Mouse (Mus musculus) heart, postnatal 36 days (tissue): ENCODE results near the gene Ccdc13. TPM values are rescaled to one million over a fixed set of nuclear protein-coding genes. Genes with fewer than 3 reads are reported as not detected.

Experiments
- DNase-seq, 2 experiments: peaks; one replicate each; pipeline ENCODE4 v3.0.0; 2021 to 2022
- intact Hi-C: fragments of 180-260 bp; cut with DNase I; formaldehyde crosslinking; loops from one replicate; pipeline ENCODE4 v1.15.1; 2025
- total RNA-seq, 2 experiments: library from RNA; stranded (reverse); gene quantifications; 2 replicates each; pipeline ENCODE4 v1.2.3; 2021

The Ccdc13 gene
- total RNA-seq, 2 experiments from 2014 or later, result not detected

DNA sequence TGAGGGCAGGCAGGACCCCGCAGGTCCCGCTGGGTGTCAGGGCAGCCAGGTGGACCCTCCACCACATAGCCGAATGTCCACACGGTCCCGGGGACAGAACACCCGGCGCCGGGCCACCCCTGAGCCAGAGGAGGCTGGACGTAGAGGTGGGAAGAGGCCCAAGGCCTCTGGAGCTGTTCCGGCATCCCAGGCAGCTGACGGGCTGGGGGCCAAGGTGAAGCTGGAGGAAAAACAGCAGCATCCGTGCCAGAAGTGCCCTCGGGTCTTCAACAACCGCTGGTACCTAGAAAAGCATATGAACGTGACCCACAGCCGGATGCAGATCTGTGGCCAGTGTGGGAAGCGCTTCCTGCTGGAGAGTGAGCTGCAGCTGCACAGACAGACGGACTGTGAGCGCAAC lies 75.5 kb downstream of the Ccdc13 start:
- intact Hi-C loops, result no loop called here
- peak; percentile 61 to 64 for DNase-seq

DNA sequence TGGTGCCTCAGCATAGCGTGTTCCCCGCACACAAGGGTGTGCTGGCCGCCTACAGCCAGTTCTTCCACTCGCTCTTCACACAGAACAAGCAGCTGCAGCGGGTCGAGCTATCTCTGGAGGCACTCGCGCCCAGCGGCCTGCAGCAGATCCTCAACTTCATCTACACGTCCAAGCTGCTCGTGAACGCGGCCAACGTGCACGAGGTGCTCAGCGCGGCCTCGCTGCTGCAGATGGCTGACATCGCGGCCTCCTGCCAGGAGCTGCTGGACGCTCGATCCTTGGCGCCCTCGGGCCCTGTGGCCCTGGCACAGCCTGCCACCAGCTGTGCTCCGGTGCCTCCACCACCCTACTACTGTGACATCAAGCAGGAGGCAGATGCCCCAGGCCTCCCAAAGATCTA lies 76.5 kb downstream of the Ccdc13 start:
- DNase-seq, result no peak
- intact Hi-C loops, result no loop called here

DNA sequence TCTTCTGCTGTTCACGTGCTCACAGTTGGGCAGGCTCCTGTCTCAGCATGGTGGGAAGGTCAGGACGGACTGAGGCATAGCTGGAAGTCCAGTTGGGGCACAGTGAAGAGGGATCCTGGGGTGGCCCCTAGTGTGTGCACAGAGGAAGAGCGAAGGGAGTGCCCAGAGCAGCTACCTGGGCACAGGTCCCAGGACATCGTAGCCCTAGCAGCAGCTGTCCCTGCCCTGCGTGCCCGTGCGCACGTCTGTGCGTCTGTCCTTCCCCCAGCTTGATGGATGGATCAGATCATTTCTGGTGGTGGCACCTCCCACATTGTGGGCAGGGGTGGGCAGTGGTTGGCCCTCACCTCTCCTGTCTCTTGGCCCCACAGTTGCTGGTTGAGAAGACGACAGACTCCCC lies 77.0 kb downstream of the Ccdc13 start:
- intact Hi-C loops, result no loop called here

DNA sequence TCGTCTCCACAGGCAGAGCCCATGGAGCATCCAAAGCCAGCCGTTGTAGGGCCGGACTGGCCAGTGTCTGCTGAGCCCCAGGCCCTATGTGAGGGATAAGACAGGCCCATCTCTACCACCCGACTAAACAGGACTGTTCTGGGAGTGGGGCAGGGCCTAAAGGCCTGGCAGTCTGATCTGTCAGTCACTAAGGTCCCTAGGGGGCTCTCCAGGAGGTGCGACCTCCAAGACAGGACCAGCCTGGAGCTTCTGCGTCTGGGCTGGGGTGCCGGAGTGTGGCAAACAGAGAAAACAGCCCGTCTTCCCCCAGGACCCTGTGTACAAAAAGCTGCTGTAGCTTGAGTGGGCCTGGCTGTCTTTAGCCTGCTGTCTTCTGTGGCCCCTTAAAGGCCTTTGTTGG lies 77.5 kb downstream of the Ccdc13 start:
- no peak for DNase-seq
- intact Hi-C loops, result no loop called here

More for the DNA sequence above, 77.0 kb downstream of the Ccdc13 start:
- no peak for DNase-seq

DNA sequence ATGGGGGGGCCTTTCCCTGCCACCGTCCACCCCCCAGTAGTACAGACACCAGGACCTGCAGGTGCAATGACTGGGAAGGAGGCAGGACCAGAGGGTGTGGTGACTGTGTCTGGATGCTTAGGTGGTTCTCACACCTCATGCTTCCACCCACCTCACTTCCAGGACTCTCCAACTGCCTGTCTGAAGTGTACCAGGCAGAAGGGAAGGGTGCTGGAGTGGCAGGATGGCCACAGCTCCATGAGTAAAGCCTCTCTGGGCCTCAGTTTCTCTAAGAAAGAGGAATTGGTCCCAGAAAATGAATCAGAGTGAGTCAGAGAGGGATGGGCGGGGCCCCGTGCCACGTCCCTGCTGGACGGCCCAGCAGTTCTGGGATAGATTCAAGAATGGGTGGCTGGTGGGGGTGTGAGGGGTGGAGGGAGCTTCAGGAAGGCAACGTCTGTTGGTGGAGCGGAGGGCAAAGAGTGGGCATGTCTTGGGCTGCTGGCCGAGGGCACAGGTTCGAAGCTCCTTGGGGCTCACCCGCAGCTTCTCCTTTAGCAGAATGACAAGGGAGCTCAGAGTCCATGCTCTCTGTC lies 78.1 kb downstream of the Ccdc13 start:
- intact Hi-C loops, result no loop called here
- DNase-seq, result peak in 1 of 2 experiments; percentile 32

DNA sequence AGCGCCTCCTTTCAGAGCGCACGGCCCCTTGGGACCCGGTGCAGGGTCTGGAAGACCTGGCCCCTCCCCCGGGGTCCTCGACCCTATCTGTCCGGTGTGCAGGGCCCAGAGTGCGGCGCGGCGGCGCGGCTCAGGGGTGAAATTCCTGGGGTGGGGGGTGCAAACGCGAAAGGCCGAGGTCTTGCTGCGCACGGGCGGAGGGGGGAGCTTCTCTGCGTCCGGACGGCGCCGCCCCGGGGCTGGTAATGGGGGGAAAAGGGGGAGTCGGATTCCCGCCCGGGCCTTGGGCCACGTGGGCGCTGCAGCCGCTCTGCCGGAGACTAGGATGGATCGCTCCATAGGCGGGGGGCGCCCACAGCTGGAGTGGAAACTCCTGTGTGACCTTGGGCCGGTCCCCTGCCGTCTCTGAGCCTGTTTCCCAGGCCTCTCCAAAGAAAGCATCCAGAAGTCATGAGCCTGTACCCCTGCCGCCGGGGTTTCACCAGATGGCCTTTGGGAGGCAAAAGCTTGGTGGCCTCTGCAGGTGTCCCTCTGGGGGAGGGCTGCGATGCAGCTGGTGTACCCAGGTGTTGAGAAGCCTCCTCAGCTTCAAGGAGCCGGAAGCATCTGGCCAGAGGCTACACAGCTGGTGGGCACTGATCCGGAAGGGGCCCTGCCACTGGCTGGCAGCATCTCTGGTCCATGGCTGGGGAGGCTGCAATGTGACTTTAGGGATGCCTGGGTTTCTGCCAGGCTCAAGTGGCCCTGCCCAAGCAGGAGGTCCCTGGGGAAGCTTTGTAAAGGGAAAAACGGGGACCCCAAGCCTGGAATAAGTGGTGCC lies 78.8 kb downstream of the Ccdc13 start:
- intact Hi-C loops, result no loop called here
- peak; percentile 63 to 70 for DNase-seq

DNA sequence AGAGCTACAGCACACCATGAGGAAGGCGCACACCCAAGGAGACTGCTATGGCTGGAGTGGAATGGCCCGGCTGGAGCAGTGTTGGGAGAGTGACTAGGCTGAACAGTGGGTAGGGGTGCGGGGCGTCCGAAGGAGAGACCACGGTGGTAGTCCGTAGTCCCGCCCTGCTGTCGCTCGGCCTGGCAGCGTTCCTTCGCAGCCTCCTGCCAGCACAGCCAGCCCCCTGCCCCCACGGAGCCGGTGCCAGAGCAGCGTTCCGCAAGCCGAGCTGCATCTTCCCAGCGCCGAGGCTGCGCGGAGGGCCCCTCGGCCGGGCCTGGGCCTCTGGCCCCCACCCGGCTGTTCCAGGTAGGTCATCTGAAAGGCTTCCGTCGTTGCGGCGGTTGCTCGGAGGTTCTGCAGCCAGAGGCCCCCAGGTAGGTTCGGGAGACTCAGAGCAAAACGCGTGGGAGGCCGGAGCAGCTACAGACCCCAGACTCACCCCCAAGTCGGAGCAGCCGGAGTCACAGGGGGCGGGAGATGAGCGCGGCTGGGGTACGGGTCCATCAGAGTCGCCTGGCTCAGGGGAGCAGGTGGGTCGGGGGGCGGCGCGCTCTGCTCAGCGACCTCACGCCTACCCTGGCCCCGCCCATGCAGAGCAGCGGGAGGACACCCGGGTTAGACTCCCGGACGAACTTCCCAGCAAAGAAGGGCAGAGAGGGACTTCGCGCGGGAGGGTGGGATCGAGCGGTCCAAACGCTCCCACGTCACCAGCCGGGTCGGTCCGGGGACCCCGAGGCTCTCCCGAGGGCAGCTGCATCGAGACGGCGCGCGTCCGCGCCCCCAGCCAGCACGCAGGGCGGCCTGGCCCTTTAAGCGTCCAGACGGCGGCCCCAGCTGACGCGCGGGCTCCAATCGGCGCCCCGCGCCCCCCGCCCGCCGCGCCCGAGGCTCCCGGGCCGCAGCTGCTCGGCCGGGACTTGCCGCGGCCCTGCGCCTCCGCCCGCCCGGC lies 79.9 kb downstream of the Ccdc13 start, which contains the start of gene Zfp651:
Gene Zfp651 (plus strand): TSS at position 240 of the 991 bp plus-strand sequence.
- DNase-seq, result peak; percentile 58 to 71
- intact Hi-C loops, result loop anchor here (1.0 to 2.0 kb wide), 2 partner anchors 39 to 71 kb away; no protein-coding TSS in a partner anchor

DNA sequence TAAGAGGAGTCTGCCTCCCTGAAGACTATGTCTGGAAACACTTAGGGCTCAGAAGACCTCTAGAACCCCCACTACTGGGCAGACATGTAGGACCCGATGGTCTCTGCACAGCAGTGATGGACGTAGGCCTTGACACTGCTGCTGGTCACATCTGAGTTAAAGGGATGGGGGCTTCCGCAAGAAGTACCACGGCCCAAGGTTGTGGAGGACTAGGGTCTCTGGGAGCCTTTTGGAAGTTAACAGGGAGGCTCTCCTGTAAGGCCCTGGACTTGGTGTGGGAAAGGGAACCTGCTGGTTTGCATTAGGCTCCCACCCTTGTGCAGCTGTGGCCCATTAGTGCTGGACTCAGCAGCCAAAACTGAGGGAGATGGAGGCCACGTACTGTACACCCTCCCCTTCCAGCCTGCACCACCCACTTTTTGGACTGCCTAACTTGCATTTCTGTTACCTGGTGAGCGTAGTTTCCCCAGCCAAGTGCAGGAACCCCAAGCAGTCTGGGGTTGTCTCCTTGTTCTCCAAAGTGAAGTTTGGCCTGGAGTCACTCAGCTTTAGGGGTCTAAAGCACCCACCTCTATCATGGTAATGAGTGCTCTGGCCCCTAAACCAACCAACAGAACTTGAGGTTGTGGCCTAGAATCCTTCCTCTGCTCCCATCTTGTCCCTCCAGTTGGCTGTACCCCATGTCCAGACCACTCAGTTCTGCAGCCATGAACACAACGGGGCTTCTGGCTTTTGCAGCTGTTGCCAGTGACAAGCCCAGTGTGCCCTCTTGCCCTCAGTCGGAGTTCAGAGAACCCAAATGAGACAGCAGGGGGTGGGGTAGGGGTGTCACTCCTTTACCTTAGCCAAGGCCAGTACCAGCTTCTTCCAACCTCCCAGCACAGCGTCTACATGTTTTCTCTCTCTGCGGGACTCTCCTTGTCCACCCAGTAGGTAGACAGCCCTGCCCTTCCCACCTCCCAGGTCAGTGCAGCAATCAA lies 81.1 kb downstream of the Ccdc13 start:
- no peak for DNase-seq
- intact Hi-C loops, result loop anchor here (2.0 kb wide), 1 partner anchor 73 kb away; no protein-coding TSS in a partner anchor

DNA sequence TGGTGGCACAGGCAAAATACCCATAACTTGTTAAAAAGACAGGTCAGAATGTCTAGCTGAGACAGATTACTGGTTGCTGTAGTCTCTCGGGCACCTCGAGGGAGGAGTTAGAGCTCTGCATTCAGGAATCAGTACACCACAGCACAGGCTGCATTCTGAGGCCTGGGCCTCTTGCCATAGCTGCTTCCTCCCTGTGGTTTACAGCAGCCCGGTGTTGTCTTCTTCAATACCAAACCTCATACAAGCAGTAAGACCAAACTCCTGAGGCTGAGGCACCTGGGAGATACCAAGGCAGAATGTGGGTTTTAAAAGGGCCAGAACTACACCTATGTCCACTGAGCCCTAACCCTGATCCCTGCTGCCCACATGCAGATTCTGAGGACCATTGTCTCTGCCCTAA lies 81.8 kb downstream of the Ccdc13 start:
- intact Hi-C loops, result no loop called here
- no peak for DNase-seq

DNA sequence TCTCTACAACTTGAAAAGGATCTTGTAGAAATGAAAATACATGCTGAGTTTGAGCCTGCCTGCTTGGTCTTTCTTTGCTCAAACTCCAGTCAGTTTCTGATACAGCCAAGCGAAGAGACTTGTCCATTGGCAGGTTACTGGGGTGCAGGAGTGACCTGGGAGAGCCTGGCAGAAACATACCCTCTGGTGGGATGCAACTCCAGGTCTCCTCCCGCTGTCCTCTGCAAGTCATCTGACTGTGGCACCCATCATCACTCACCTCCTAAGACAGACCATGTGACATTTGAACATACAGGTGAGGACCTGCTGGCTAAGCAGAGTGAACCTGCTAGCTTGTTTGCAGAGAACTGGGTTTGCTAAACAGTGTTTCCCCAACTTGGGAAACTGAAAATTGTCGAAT lies 82.5 kb downstream of the Ccdc13 start:
- intact Hi-C loops, result no loop called here

DNA sequence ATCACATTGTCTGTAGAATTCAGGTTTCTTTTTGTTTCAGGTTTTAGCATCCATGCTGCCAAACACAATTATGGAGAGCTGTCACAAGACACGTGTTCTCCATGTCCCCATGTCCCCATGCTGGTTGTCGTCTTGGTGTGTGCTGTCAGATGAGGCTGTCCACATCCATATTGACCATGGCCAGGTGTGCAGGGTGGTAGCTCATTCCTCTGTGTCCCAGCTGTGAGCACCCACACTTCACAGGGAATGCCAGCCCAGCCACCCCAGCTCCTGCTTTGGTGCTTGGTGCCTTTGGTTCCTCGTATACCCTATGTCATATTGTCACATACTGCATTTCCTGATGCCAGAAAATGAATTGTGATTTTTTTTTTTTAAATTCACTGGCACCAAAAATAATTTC lies 84.6 kb downstream of the Ccdc13 start:
- intact Hi-C loops, result no loop called here
- DNase-seq, result no peak

More for the DNA sequence above, 82.5 kb downstream of the Ccdc13 start:
- no peak for DNase-seq

DNA sequence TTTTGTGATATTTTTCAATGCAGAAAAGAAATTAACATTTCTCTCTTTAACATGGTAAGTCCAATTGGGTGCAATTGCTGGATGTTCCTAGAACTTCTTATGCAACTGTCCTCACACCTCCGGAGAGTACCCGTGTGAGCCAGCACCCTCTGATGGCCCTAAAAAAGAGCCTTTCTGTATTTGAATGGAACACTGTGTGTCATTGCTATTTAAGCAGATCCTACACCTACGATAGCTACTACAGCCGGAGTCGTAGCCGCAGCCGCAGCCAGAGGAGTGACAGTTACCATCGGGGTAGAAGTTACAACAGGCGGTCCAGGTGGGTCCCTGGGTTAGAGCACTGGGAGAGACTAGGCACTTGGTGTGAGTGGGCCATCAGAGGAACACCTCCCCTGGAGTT lies 86.5 kb downstream of the Ccdc13 start:
- intact Hi-C loops, result no loop called here
- no peak for DNase-seq

Other genes starting within 250 kb of the Ccdc13 start
- not detected for gene Lyzl4, start 197.4 kb downstream of the Ccdc13 start, total RNA-seq
- gene Vipr1, start 196.7 kb downstream of the Ccdc13 start, total RNA-seq, result 1 to 10 TPM; 1.1 to 3.9 TPM
- 1 to 10 TPM; 5.5 to 6.1 TPM for gene Sec22c, start 134.0 kb downstream of the Ccdc13 start, total RNA-seq
- gene Ss18l2, start 129.1 kb downstream of the Ccdc13 start, total RNA-seq, result 100 to 1,000 TPM; 125 to 135 TPM
- gene Nktr, start 120.3 kb downstream of the Ccdc13 start, total RNA-seq, result 10 to 100 TPM; 33.0 to 33.7 TPM
- 100 to 1,000 TPM; 120 to 124 TPM for gene Zfp651, start 80.1 kb downstream of the Ccdc13 start, total RNA-seq
- 10 to 100 TPM in 1 of 2 experiments, 1 to 10 TPM in 1; 8.4 to 10.2 TPM for gene Klhl40, start 61.9 kb downstream of the Ccdc13 start, total RNA-seq
- gene Hhatl, start 47.0 kb downstream of the Ccdc13 start, total RNA-seq, result 100 to 1,000 TPM; 101 to 127 TPM
- 100 to 1,000 TPM; 209 to 218 TPM for gene Higd1a, start 18.9 kb upstream of the Ccdc13 start, total RNA-seq
- gene Ackr2, start 58.9 kb upstream of the Ccdc13 start, total RNA-seq, result 1 to 10 TPM; 1.6 to 1.9 TPM
- not detected for gene Cyp8b1, start 76.8 kb upstream of the Ccdc13 start, total RNA-seq
- gene Fam198a, start 111.5 kb upstream of the Ccdc13 start, total RNA-seq, result 1 to 10 TPM in 1 of 2 experiments, under 1 TPM in 1; 0.95 to 1.8 TPM
- 10 to 100 TPM; 10.6 to 14.9 TPM for gene Pomgnt2, start 157.6 kb upstream of the Ccdc13 start, total RNA-seq